Mouse (Mus musculus) E14TG2a.4 (cell line): ENCODE results near the gene Rilpl1.

Experiments used
- CTCF ChIP-seq: conservative IDR thresholded peaks from 2 replicates; pipeline ENCODE4 v1.5.1; 2014; ENCODE audit warnings: low read length
- NANOG ChIP-seq: IDR thresholded peaks from 2 replicates; pipeline ENCODE4 v1.6.1; 2014; ENCODE audit warnings: borderline replicate concordance, low read length, mixed read lengths
- POU5F1 ChIP-seq: IDR thresholded peaks from 2 replicates; pipeline ENCODE4 v1.6.1; 2014; ENCODE audit warnings: low read length, borderline replicate concordance

DNA sequence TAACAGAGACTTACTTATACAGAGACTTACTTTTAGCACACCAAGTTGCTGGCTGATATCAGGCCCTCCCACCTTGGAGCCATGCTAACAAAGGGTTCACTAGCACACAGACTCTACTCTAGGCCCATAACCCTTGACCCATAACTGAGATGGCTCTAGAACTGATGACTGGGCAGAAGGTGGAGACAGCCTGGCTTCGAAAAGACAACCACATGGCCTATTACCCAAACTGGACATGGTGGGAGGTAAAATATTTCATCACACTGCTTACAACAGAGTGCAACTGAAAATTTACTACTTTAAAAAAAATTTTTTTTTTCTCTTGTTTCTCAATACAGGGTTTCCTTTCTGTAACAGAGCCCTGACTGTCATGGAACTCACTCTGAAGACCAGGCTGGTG is 63.4 kb downstream of the Rilpl1 start:
- no peak for TF ChIP-seq CTCF
- TF ChIP-seq POU5F1, result no peak
- no peak for TF ChIP-seq NANOG
